Mouse (Mus musculus): ENCODE measurements around the gene Hs3st4. TPM values are rescaled to one million over a fixed set of nuclear protein-coding genes. Genes with fewer than 3 reads are reported as not detected.

The Hs3st4 gene
- total RNA-seq (2021) (under 1 TPM in 1 of 2 experiments, not detected in 1; 0.07 TPM), polyA plus RNA-seq (2012; rRNA removed) (0.08 TPM in 1 of 2 replicates, not detected in the other)
- long read RNA-seq = 0 reads

DNA sequence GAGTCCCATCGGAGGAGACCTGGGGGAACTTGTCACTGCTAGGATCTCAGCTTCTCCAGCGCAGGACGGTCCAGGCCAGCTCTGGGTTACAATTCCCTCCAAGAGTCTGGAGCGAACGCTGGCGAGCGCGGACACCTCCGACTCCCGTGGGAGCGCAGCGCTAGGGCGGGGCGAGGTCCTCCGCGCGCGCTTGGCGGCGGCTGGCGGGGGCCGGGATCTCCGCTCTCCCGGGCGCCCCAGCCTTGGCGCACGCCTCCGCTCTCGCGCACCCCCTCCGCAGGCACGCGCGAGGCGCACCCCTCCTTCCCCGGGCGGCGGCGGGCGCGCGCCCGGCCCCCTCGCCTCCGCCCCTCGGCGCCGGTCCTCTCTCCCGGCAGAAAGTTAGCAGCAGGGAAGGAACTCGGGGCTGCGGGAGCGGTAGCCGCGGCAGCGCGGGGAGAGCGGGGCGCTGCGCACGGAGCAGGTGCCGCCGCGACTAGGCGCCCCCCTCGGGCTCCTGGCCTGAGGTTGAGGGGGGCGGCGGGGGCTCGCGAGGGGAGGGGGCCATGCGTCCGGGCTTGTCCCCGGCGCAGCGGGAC lies at the start of gene Hs3st4:
Hs3st4 (plus strand) TSS at position 409 of the 578 bp plus-strand sequence.
- no peak for DNase-seq

DNA sequence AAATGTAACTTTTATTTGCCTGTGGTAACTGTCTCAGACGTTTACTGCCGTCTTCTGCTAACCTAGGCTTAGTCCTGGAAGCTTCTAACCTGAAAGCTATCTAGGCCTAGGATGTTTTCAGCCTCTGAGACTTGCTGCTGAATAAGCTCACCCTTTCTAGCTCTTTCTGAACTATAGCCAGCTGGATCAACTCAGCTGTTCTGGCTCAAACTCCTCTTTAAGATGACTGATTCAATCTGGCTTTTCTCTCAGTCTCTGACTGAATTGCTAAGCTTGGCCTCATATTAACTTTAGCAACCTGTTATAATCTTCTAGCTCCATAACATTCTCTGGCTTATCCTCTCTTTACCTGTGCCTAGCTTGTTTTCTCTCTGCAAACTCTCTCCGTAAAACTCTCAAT lies 35.8 kb upstream of the Hs3st4 start:
- DNase-seq = no peak

DNA sequence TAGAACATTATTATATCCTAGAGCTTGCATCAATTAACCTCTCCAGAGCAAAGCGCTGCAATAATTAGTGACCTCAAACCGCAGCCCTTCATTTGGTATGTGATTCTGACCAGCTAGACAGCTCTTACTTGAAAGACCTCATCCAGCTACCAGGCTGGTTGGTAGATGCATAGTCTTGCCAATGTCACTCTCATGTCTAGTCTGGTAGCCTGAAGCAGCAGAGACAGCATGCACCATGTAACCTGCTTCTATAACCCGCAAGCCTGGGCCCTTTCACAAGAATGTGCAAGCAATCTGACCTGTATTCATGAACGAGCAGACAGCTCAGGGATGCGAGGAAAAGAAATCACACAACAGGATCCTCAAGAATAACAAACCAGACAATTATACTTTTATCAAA lies 19.6 kb upstream of the Hs3st4 start:
- no peak for DNase-seq

DNA sequence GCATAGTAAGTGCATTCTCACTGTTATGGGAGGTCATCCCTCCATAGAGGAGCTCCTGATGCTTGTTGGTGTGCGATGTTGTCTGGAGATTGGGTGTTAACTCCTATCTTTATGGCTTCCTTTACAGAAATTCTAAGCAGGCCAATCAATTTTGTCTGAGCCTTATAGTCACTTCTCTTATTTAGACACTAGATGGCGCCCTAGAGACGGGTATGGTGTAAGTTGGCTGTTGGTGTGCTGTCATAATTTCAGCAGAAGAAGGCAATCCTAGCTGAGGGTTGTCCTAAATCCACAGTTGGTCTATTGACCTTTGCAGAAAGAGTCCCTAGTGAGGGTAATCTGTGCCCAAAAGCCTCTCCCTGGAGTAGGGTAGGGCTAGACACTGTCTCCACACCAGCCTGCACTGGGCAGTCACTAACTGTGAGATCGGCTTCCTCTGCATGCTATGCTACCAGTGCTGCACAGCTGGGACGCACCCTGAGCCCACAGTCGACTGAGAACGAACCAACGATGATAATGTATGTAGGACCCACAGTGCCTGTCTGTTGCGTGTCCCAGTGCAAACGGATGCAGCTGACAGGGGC lies 18.0 kb upstream of the Hs3st4 start:
- no peak for DNase-seq

DNA sequence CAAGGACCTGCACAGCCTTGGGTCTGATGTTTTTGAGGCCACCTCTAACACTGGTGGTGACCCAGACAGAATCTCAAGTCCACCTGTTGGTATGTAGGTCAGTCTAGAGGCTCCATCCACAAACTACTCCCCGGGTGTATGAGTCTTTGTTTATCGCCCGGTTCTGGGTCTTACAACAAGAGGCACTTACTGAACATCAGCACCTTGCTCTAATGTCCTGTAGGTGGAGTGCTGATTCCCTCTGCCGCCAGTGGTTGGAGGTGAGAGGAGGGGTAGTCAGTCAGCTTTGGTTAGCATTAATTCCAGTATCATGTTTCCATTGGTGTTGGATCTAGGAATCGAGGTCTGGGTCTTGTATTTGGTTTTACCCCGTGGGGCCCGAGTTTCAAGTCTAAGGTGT lies 17.2 kb upstream of the Hs3st4 start:
- no peak for DNase-seq

DNA sequence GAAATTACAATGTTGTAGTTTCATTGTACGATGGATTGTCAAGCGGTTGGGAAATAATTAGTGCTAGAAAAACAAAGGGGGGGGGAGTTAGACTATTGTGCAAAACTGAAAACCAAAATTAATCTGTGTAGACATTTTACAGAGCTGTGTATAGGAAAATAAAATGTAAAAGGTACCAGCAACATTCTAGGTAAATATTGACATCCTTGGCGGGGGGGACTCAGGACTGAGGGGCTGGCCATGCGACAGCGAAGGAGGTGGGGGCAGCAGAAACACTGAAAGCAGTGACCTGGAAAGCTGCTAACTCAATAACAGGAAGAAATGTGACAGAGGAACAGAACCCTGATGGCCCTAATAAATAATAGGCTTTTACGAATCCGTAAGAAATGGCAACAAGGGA lies 7.2 kb upstream of the Hs3st4 start:
- DNase-seq = no peak

DNA sequence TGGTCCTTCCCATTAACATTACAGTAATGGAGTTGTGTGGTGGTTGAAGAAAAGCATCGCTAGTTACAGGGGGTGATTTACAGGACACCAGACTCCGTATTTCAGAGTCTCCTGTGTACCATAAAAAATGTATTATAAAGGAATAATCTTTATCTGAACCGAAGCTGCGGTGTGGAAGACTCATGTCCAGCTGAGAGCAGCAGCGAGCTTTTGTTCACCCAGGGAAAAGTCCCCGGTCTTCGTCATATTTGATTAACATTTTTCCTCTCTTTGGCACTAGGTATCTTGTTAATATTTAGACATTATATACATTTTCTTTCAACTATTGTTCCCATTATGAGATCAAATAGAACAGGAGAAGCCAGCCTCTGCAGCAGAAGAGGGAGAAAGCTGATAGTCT lies 1.2 kb upstream of the Hs3st4 start:
- DNase-seq = no peak

DNA sequence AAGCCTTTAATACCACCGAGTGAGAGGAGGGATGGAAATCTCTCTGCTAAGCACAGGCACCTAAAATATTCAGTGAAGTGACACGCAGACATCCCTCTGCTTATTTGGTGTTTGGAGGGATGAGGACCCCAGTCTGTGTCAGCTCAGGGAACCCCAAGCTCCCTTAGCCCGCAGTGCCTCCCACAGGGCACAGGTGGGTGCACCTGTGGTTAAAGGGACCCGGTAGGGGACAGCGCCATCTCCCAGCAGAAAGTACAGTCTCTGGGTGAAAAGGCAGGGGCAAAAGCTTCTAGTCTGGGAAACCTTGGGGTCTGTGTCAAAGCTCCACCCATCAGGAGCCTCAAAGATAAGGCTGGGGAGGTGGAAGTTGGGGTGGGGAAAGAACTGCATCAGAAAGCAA lies 659 bp upstream of the Hs3st4 start:
- no peak for DNase-seq

DNA sequence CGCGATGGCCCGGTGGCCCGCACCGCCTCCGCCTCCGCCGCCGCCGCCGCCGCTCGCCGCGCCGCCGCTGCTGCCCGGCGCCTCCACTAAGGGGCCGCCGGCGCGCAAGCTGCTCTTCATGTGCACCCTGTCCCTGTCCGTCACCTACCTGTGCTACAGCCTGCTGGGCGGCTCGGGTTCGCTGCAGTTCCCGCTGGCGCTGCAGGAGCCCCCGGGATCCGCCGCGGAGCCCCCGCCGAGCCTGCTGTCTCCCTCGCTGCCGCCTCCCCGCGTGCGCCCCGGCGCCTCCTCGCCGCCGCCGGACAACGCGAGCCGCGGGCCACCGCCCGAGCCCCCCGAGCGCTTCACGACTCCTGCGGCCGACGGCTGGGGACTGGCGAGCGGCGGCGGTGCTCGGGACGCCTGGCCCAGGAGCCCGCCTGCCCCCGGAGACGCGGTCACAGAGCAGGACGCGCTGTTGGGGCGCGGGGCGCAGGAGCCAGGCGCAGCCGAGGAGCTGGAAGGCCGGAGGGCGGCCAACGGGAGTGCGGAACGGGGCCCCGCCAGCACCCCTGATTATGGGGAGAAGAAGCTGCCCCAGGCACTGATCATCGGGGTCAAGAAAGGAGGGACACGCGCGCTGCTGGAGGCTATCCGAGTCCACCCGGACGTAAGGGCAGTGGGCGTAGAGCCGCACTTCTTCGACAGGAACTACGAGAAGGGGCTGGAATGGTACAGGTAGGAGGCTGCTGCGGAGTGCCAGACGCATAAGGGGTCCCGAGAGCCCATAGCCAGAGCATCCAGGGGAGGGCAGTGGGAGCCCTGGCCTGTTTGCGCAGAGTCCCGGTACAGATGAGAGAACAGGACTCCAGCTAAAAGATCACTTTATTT lies 743 bp downstream of the Hs3st4 start:
- DNase-seq = no peak

DNA sequence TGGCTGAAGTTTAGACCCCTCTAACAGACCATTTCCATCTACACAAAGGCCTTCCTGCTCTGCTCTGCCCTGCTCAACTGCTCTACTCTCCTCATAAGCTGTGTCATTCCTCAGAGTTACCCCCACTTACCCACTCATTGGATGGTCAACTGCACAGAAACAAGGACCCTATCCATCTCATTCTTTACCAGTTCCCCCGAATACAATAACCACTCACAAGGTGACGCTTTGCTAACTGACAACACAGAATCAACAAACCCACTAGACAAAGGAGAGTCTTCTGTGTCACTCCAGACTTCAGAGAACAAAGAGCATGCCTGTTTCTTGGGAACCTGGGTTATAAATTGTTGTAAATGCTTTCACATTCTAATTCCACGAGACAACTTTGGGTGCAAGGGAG lies 9.5 kb downstream of the Hs3st4 start:
- DNase-seq = no peak

DNA sequence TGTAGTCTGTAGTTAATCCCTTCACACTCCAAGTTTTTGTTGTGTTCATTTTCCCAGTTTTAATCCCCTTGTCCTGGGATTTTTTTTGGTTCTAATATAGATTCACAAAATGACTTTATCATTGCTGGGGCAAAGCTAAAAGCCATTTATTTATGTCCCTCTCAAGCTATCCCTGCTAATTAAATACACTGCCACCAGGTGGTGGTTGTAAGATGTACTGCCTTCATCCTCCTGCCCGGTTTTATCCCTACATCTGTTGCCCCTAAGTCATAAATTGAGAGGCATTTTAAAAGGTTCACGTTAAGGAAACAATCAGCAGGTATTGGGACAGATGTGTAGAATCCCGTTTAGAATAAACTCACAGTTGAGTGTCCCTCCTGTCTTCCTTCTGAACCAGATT lies 14.6 kb downstream of the Hs3st4 start:
- no peak for DNase-seq

DNA sequence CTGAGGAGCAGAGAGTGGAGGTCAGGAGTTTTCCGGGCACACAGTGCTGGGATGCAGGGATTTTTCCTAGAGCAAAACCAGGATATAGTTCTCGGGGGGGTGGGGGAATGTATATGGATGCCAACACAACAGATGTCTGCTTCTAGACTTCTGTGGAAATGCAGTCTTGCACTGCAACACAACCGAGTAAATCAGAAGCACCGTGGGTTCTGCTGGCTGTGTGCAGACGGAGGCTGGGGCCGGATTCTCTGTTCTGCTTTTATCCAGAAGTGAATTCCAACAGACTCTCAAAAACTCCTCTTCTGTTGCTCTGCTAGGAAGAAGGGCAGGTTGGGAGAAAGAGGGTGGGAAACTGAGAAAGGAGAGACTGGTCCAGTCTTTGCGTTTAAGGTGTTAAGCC lies 15.9 kb downstream of the Hs3st4 start:
- DNase-seq = no peak

DNA sequence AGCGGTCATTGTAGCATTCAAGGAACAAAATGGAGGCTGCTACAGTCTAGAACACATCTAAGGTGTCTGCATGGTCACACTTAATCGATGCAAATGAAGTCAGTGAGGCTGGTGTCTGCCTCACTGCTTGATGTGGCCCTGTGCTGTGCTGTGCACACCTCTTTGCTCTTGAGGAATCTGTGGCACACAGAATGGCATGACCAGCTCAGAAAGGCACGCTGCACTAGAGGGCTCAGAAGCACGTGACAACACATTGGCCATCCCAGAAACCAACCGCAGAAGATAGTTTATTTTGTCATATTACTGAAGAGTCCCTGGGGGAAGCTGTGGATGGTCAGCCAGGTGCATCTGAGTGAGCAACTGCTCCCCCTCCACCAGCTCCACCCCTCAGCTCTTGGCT lies 44.2 kb downstream of the Hs3st4 start:
- DNase-seq = no peak

DNA sequence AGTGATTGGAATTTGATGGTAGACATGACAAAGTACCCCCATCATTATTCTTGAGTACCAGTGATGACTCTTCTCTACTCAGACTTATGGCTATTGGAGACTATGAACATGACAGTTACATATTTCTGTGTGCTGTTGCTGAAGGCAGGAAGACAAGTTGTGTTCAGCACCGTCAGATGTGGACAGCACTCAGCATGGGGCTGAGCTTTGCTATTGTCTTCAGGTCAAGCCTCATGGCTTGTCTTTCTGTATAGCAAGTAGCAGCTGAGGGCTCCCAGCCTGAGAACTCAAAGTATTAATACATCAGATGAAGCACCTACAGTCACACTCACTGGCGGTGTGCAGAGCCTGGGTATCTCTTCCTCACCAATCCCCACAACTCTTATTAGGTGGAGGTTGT lies 49.6 kb downstream of the Hs3st4 start:
- DNase-seq = no peak

DNA sequence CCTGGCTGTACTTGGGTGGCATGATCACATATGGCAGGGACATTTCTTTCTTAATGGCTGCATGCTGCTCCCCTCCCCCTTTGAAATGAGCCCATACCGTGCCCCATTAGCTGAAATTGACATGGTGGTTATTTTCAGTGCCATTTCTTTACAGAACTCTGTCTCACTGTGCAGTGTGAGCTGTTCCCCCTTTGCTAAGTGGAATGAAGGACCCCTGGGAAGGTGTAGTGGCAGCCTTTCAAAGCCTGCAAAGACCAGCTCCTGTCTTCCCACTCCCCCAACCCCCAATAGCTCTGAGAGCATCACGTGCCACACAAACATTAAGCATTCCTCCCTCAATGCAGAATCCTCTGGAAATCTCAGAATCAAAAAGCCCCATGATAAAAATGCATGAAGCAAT lies 50.7 kb downstream of the Hs3st4 start:
- no peak for DNase-seq

DNA sequence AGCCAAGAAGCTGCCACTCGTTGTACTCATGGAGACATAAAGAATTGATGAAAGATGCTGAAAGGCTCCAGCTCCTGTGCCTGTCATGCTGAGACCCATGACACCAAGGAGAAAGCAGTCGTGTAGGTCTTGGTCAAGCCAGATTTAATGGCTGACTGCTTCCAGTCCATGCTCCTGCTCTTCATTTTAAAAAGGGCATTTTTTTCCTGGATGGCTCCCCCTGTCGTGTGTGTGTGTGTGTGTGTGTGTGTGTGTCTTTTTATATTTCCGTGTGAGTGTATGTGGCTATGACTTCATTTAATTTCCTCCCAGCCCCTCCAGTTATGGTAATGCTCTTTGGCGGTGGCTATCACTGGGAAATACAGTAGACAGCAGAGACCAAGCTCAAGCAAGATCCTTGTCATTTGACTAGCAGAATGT lies 54.6 kb downstream of the Hs3st4 start:
- no peak for DNase-seq

DNA sequence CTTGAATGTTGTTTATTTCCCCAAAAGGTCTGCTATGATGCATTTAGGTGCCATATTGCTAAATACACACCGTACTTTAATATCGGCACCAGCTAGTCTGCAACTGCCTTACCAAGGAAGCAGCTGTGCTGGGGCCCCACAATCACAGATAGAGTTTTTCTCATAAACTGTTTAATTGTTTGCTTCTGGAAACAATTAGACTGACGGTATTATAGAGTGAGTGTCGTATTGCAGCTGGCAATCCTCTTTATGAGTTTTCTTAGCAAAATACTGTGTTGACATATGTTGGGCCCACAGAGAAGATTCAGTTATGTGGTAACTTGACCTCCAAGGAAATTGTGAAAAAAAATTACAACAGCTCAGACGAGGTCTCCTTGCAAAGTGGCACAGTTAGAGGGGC lies 56.5 kb downstream of the Hs3st4 start:
- DNase-seq = no peak

DNA sequence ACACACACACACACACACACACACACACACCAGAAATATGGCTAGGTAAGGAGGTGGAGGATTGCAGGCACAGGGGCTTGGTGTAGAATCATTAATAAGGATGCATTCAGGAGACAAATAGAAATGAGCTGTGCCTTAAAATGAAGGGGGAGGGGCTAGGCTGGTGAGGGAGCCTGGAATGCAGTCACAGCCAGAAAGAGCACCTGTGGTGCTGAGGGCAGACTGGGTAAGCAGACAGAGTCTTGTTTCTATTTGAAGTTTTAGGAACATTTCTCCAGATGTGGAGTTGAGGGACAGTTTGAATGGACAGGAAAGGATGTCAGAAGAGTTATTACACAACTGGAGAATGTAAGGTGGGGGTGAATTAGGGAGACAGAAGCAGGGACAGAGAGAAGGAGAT lies 64.7 kb downstream of the Hs3st4 start:
- no peak for DNase-seq

DNA sequence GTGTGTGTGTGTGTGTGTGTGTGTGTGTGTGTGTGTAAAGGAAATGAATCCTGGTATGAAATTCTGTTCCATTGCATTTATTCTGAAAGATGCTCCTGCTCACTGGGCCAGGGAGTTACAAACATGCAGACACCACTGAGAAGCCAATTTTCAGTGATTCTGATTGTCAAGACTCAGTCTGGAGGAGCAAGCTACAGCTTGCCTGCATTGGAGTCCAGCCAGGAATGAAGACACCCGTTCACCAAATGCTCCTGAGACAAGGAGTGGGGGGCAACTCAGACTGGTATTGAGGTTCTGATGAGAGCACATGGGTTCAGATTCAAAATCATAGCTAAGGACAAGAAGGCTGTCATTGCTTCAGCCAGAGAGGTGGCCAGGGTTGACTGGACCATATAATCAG lies 66.3 kb downstream of the Hs3st4 start:
- no peak for DNase-seq

DNA sequence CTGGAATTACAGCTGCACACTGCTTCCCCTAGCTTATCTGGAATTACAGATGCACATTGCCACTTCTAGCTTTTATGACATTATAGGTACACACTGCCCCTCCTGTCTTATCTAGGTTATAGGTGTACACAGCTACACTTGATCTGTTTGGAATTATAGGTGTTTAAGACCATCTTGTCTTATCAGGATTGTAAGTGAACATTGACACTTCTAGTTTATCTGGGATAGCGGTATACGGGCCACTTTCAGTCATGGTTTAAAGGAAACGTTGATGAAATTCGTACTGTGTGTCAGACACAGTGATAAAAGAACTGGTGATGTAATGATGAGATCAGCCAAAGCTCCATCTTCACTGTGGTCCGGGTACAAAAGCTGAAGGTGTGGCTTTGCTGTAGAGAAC lies 67.8 kb downstream of the Hs3st4 start:
- DNase-seq = no peak

DNA sequence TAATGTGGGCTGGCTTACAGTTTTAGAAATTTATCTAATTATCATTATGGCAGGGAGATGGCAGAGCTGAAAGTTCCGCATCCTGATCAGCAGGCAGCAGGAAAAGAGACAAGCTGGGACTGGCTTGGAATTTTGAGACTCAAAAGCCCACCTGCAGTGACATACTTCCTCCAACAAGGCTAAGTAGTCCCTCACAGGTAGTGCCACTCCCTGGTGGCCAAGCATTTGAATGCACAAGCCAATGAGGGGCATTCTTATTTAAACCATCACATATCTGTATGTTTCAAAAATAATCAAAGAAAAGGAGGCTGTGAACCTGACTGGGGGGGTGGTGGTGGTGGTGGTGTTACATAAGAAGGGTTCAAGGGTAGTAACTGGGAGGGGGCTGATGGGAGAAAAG lies 101.1 kb downstream of the Hs3st4 start:
- DNase-seq = no peak

DNA sequence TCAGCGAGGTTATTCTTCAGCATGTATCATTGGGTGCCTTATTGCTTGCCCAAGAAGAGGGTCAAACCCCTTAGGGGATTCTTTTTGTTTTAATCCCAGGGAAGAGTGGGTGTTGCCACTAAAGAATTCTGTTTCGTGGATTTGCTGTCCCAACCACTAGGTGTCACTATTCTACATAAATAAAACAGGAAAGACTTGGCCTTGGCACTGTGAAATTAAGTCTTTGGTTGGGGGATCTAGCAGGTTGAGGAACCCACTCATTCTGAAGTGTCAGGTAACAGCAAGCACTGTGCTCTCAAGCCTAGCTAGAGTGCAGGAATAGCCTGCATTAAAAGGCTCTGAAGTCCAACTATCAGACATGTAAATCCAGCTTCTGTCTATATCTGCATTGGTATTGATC lies 146.3 kb downstream of the Hs3st4 start:
- DNase-seq = no peak

DNA sequence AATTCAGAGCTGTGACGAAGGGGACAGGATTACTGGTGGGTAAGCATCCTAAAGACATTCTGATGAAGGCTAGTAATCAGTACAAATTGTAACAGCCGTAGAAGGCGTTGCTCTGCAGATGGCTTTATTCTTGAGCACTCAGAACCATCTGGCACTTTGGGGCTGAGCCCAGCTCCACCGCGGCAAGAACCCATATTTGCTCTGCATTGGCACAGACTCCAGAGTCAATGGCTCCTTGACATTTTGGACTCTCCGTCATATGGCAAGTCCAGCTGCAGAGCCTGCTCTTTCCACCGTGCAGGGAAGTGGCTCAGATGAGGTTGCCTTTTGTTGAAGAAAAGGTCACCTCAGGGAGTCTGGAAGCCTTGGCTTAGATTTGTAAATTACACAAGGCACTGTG lies 148.6 kb downstream of the Hs3st4 start:
- DNase-seq = no peak

DNA sequence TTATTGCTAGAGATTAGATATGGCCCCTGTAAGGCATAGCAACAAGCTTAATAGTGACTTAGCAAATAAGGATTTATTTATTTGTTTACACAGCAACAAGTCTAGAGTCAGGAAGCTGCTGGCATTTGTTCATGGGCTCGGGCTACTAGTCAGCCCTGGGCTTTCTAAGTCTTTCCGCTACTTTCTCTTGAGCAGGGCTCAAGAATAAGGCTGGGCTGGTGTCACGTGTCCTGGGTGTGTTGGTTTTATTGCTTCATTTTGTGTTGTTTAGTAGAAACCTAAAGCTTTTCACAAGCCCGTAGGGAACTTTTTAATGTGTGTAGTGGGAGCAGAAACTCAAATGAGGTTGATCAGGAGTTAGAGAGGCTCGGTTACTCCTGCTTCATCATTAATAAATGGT lies 153.5 kb downstream of the Hs3st4 start:
- no peak for DNase-seq
